Mouse (Mus musculus): ENCODE results near the gene Gm28374. TPM values are rescaled to one million over a fixed set of nuclear protein-coding genes. Genes with fewer than 3 reads are reported as not detected.

Gm28374 gene
- polyA plus RNA-seq, 1 experiment from 2014 or later, result 1.9 TPM

DNA sequence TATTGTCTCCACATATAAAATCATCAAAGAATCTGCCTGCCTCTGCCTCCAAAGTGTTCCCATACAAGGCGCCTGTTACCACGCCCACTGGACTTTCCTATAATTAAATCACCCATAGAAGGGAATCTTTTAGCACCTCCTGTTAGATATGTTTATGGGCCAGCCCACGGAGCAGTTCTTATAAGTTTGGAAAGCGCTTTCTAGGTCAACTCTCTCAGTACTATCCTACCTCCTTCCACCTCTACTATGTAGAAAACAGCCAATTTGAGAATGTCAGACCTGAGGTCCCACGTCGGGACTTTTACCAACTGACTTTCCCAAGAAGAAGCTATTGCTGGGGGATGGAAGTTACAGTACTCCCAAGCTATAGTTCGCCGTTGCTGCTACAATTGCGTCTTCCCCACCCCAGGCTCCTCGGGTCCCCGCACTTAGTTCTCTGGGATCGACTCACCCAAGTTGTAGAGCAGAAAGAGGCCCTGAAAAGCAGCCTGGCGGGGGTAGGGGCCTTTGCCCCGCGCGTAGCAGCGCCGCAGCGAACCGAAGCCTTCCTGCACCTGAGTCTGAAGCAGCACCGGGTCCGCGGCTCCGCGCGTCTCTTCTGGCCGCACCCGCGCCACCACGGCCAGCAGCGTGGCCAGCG, 35.4 kb upstream of the Gm28374 start:
- peak overlapping the region; percentile 82 for H3K4me2 ChIP-seq (replicated peaks)
- ATAC-seq (ENCODE audit: insufficient number of reproducible peaks, low FRiP score, low TSS enrichment, low read depth), result no peak; the same call in 1 of the 2 replicates
- H3K27ac ChIP-seq (replicated peaks), result peak overlapping the region; percentile 97
- H3K9me3 ChIP-seq (replicated peaks), result no peaks in the 10 kb centered on the region
- H3K4me3 ChIP-seq (replicated peaks), result peak overlapping the region; percentile 73
- 4% methylated on average over 32 of the region's 32 CpGs for WGBS
- no peaks in the 10 kb centered on the region for H3K27me3 ChIP-seq
- peaks cover 25% of the 10 kb centered on the region for H3K4me1 ChIP-seq
- peak overlapping the region; percentile 72 for H3K9ac ChIP-seq
- peaks cover 35% of the 10 kb centered on the region for H3K36me3 ChIP-seq

DNA sequence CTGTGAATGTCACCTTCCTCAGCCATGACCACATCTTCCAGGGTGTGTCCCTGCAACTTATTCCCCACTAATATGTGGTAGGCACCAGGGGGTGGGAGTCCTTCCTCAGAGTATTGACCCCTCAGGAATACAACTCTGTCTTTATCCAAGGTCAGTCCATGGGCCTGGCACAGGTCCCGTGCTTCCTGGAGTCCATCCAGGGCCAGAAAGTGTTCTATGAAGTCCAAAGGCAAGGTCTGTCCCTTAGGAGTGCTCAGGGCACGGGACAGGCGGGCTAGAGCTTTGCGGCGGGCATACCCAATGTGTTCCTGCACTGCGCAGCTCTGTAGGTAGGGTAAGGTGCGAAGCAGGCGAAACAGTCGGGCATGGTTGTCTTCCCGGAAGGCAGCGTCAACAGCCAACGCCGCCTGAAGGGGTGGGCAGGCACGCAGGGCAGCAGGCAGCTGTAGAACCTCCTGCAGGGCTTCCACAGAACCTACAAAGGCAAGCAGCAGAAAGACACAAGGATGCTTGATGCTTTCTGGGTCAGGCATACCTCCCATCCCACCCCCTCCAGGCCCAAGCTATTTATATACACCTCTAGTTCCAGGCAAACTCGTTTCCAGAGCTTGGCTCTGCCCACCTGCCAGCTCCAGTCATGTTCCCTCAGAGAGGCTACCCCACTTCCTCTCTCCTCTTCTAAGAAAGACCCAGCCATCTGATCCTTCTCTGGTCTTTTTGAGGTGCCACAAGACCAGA, 34.2 kb upstream of the Gm28374 start:
- no peaks in the 10 kb centered on the region for H3K27me3 ChIP-seq
- WGBS, result 89% methylated on average over 15 of the region's 15 CpGs
- H3K4me1 ChIP-seq, result peaks cover 25% of the 10 kb centered on the region
- H3K4me3 ChIP-seq (replicated peaks), result peak overlapping the region; percentile 73; the same call in 1 of the 2 replicates
- ATAC-seq (ENCODE audit: insufficient number of reproducible peaks, low FRiP score, low TSS enrichment, low read depth), result no peak
- no peak overlapping the region for H3K9ac ChIP-seq
- H3K27ac ChIP-seq (replicated peaks), result no peak overlapping the region
- peaks cover 34% of the 10 kb centered on the region for H3K36me3 ChIP-seq
- H3K4me2 ChIP-seq (replicated peaks), result peak overlapping the region; percentile 82; the same call in 1 of the 2 replicates
- no peaks in the 10 kb centered on the region for H3K9me3 ChIP-seq (replicated peaks)

DNA sequence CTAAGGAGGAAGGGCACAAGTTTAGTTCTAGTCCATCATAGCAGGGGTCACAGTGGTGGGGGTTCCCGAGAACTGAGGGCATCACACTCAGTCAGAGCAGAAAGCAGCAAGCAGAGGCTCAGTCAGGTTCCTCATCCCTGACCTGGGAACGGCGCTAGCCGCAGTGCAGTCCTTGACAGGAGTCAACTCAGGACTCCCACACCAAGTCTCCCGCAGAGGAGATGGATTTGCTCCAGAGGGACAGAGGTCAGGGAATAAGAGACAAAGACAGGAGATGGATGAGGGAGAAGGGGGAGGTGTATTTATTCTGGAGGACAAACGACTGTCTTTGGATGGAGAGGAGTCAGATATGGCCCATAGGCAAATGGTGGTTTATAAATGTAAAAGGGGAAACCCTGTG, 31.1 kb upstream of the Gm28374 start:
- peaks cover 18% of the 10 kb centered on the region for H3K4me1 ChIP-seq
- H3K4me2 ChIP-seq (replicated peaks), result no peak overlapping the region
- no peaks in the 10 kb centered on the region for H3K27me3 ChIP-seq
- H3K9me3 ChIP-seq (replicated peaks), result no peaks in the 10 kb centered on the region
- no peak for ATAC-seq (ENCODE audit: insufficient number of reproducible peaks, low FRiP score, low TSS enrichment, low read depth)
- H3K27ac ChIP-seq (replicated peaks), result no peak overlapping the region
- H3K4me3 ChIP-seq (replicated peaks), result no peak overlapping the region
- no peak overlapping the region for H3K9ac ChIP-seq
- peaks cover 25% of the 10 kb centered on the region for H3K36me3 ChIP-seq
- WGBS, result 74% methylated on average over 6 of the region's 6 CpGs

- H3K4me1 ChIP-seq, result no peaks in the 10 kb centered on the region
- no peaks in the 10 kb centered on the region for H3K36me3 ChIP-seq
- ATAC-seq (ENCODE audit: insufficient number of reproducible peaks, low FRiP score, low TSS enrichment, low read depth), result no peak
- H3K27me3 ChIP-seq, result no peaks in the 10 kb centered on the region
- no peak within 1 kb of the TSS for H3K4me3 ChIP-seq (replicated peaks)
- 88% methylated on average over 7 of the region's 7 CpGs for WGBS
- no peak within 1 kb of the TSS for H3K4me2 ChIP-seq (replicated peaks)
- H3K9ac ChIP-seq, result no peak within 1 kb of the TSS
- no peaks in the 10 kb centered on the region for H3K9me3 ChIP-seq (replicated peaks)
- H3K27ac ChIP-seq (replicated peaks), result no peak within 1 kb of the TSS
Observed at GRCm38 (mm10) chr19:6105586-6105985, 23.5 kb upstream of the Gm28374 start, which contains the start of gene Naaladl1. TSS of gene Naaladl1 (plus strand) at chr19:6105782.

DNA sequence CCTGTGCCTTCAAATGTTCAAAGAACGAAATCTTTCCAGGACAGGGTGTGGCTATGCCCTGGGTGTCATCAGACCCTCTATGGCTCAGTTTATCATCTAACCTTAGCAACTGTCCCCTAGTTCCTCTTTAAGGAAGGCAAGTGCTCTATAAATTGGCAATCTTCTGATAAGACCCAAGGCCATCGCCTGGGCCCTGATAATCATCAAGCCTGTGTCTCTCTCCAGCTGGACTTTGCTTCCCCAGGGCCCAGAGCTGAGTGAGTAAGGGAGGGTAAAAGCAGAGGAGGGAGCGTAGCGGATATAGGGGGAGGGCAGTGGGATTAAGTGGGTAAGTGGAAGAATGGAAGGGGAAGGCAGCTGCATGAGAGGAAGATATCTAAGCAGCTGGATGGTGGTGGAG, 22.4 kb upstream of the Gm28374 start:
- 74% methylated on average over 4 of the region's 4 CpGs for WGBS
- no peak for ATAC-seq (ENCODE audit: insufficient number of reproducible peaks, low FRiP score, low TSS enrichment, low read depth)
- Histone ChIP-seq H3K36me3 (no peaks in the 10 kb centered on the region), H3K27ac (replicated peaks) (no peak overlapping the region), H3K4me3 (replicated peaks) (no peak overlapping the region), H3K27me3 (no peaks in the 10 kb centered on the region), H3K4me2 (replicated peaks) (no peak overlapping the region), H3K9me3 (replicated peaks) (no peaks in the 10 kb centered on the region), H3K9ac (no peak overlapping the region), H3K4me1 (no peaks in the 10 kb centered on the region)

- ATAC-seq (ENCODE audit: insufficient number of reproducible peaks, low FRiP score, low TSS enrichment, low read depth), result no peak
- Histone ChIP-seq H3K4me2 (replicated peaks) (no peak overlapping the region), H3K27me3 (no peaks in the 10 kb centered on the region), H3K36me3 (0 out of 2 replicates have a peak, but pooled peaks cover 5% of the 10 kb centered on the region), H3K4me1 (no peaks in the 10 kb centered on the region), H3K27ac (replicated peaks) (no peak overlapping the region), H3K9me3 (replicated peaks) (no peaks in the 10 kb centered on the region), H3K9ac (no peak overlapping the region), H3K4me3 (replicated peaks) (no peak overlapping the region)
- 71% methylated on average over 6 of the region's 6 CpGs for WGBS
Observed at GRCm38 (mm10) chr19:6102169-6102853, 20.3 kb upstream of the Gm28374 start.

GRCm38 (mm10) chr19:6101186-6101585, 19.1 kb upstream of the Gm28374 start:
- H3K4me2 ChIP-seq (replicated peaks), result no peak overlapping the region
- H3K27me3 ChIP-seq, result no peaks in the 10 kb centered on the region
- H3K27ac ChIP-seq (replicated peaks), result no peak overlapping the region
- 30% methylated on average over 6 of the region's 6 CpGs for WGBS
- H3K4me1 ChIP-seq, result no peaks in the 10 kb centered on the region
- no peaks in the 10 kb centered on the region for H3K9me3 ChIP-seq (replicated peaks)
- no peak for ATAC-seq (ENCODE audit: insufficient number of reproducible peaks, low FRiP score, low TSS enrichment, low read depth)
- H3K9ac ChIP-seq, result no peak overlapping the region
- 0 out of 2 replicates have a peak, but pooled peaks cover 5% of the 10 kb centered on the region for H3K36me3 ChIP-seq
- no peak overlapping the region for H3K4me3 ChIP-seq (replicated peaks)

DNA sequence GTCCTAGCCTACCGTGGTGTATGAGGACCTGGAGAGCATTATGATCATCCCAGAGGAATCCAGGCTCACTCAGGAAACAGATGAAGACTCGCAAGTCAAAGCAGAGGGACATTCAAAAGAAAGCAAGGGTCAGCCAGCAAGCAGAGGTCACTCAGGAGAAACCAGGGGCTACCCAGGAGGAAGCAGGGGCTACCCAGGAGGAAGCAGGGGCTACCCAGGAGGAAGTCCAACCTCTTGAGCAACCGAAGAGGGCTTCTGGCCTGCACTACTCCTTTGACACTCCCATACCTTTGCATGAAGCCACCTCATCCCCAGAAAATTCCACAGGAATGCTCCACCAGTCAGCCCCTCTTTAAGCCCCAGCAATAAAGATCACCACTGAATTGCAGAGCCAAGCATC, 15.8 kb upstream of the Gm28374 start:
- peaks cover 22% of the 10 kb centered on the region; the same call in 1 of the 2 replicates for H3K36me3 ChIP-seq
- no peak for ATAC-seq (ENCODE audit: insufficient number of reproducible peaks, low FRiP score, low TSS enrichment, low read depth)
- 83% methylated on average over 3 of the region's 3 CpGs for WGBS

DNA sequence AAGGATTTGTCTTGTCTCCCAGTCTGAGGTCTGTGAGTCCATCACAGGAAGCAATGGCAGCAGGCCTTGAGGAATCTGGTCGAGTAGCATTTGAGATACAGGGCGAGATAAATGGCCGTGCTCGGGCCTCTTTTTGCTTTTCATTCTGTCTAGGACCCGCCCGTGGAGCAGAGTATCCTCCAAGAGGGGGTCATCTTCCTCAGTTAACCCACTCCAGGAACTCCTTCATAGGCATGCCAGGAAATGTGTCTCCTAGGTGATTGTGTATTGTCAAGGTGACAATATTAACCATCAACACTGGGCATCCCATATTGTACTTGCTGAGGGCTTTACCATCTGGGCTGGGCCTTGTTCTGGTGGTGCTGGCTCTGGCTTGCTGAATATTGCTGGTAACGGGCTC, 12.1 kb upstream of the Gm28374 start, which contains the start of gene AC131692.1:
AC131692.1 (plus strand) TSS at position 301 of the 400 bp plus-strand sequence.
- WGBS, result 92% methylated on average over 7 of the region's 7 CpGs
- ATAC-seq (ENCODE audit: insufficient number of reproducible peaks, low FRiP score, low TSS enrichment, low read depth), result no peak
- no peak within 1 kb of the TSS for H3K27ac ChIP-seq (replicated peaks)
- no peak within 1 kb of the TSS for H3K9ac ChIP-seq
- no peaks in the 10 kb centered on the region for H3K9me3 ChIP-seq (replicated peaks)
- no peaks in the 10 kb centered on the region for H3K27me3 ChIP-seq
- H3K4me2 ChIP-seq (replicated peaks), result no peak within 1 kb of the TSS
- H3K4me3 ChIP-seq (replicated peaks), result no peak within 1 kb of the TSS
- peaks cover 56% of the 10 kb centered on the region for H3K36me3 ChIP-seq
- no peaks in the 10 kb centered on the region for H3K4me1 ChIP-seq

More for the DNA sequence above, 15.8 kb upstream of the Gm28374 start:
- Histone ChIP-seq H3K4me3 (replicated peaks) (no peak overlapping the region), H3K4me2 (replicated peaks) (no peak overlapping the region), H3K27ac (replicated peaks) (no peak overlapping the region), H3K9ac (no peak overlapping the region), H3K9me3 (replicated peaks) (no peaks in the 10 kb centered on the region), H3K27me3 (no peaks in the 10 kb centered on the region), H3K4me1 (no peaks in the 10 kb centered on the region)

DNA sequence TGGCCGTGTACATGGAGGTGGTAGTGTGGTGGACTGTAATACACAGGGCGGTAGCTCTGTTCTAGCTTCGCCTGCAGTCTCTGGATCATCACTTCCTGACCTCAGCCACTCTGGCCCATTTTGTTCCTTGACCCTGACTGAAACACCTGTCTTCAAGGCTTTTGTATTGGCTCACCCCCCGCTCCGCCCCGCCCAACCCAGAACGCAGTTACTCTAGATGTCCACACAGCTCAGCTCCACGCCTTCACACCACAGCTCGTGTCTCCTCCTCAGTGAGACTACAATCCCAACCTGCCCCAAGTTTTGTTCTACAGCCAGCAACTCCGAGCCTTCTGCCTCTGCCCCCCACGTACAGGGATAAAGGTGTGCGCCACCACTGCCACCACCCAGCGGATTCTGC, 6.8 kb upstream of the Gm28374 start:
- ATAC-seq (ENCODE audit: insufficient number of reproducible peaks, low FRiP score, low TSS enrichment, low read depth), result no peak
- Histone ChIP-seq H3K4me3 (replicated peaks) (no peak overlapping the region), H3K27me3 (no peaks in the 10 kb centered on the region), H3K27ac (replicated peaks) (no peak overlapping the region), H3K4me1 (peaks cover 17% of the 10 kb centered on the region), H3K4me2 (replicated peaks) (no peak overlapping the region), H3K9me3 (replicated peaks) (no peaks in the 10 kb centered on the region), H3K36me3 (peaks cover 50% of the 10 kb centered on the region), H3K9ac (no peak overlapping the region)
- WGBS, result 94% methylated on average over 13 of the region's 13 CpGs

GRCm38 (mm10) chr19:6085417-6085879, 3.4 kb upstream of the Gm28374 start:
- peak overlapping the region; percentile 80 for H3K27ac ChIP-seq (replicated peaks)
- H3K9me3 ChIP-seq (replicated peaks), result no peaks in the 10 kb centered on the region
- peak overlapping the region; percentile 60 for H3K4me3 ChIP-seq (replicated peaks)
- peak overlapping the region; percentile 78 for H3K4me2 ChIP-seq (replicated peaks)
- H3K9ac ChIP-seq, result peak overlapping the region; percentile 60
- peaks cover 24% of the 10 kb centered on the region for H3K4me1 ChIP-seq
- 0% methylated on average over 17 of the region's 17 CpGs for WGBS
- peaks cover 54% of the 10 kb centered on the region for H3K36me3 ChIP-seq
- ATAC-seq (ENCODE audit: insufficient number of reproducible peaks, low FRiP score, low TSS enrichment, low read depth), result peak; percentile 48; the same call in 1 of the 2 replicates
- no peaks in the 10 kb centered on the region for H3K27me3 ChIP-seq

Data from embryonic facial prominence, embryonic 15.5 days (tissue).